Mouse (Mus musculus) neural tube, embryonic 14.5 days (tissue): ENCODE measurements around the gene Spg21. TPM values are rescaled to one million over a fixed set of nuclear protein-coding genes. Genes with fewer than 3 reads are reported as not detected.

Experiments used
- ATAC-seq: fragments of 200-750 bp; cut with Nextera tagmentation; 2 replicates; pipeline ENCODE4 v1.8.0; 2017; ENCODE audit warnings: low read depth, mild to moderate bottlenecking, moderate TSS enrichment, moderate library complexity
- H3K27ac ChIP-seq: fragments of 300-500 bp; sonication (generic); 2 replicates; pipeline ENCODE4 v1.5.1; 2014; ENCODE audit warnings: low read depth, mild to moderate bottlenecking, control low read depth, low read length, moderate library complexity, mixed read lengths
- H3K27me3 ChIP-seq: fragments of 300-500 bp; sonication (generic); 2 replicates; pipeline ENCODE4 v1.6.1; 2014; ENCODE audit warnings: low read length; ENCODE audit not compliant: control insufficient read depth, insufficient read depth
- H3K36me3 ChIP-seq: fragments of 300-500 bp; sonication (generic); 2 replicates; pipeline ENCODE4 v1.6.1; 2014; ENCODE audit warnings: low read length, mixed read lengths; ENCODE audit not compliant: control insufficient read depth, insufficient read depth
- H3K4me1 ChIP-seq: fragments of 300-500 bp; sonication (generic); 2 replicates; pipeline ENCODE4 v1.6.1; 2014; ENCODE audit warnings: low read length; ENCODE audit not compliant: control insufficient read depth, insufficient read depth
- H3K4me2 ChIP-seq: fragments of 300-500 bp; sonication (generic); 2 replicates; pipeline ENCODE4 v1.6.1; 2014; ENCODE audit warnings: mild to moderate bottlenecking, low read depth, low read length, control low read depth
- H3K4me3 ChIP-seq: fragments of 300-500 bp; sonication (generic); 2 replicates; pipeline ENCODE4 v1.5.1; 2014; ENCODE audit warnings: low read depth, low read length, control low read depth, mixed read lengths
- H3K9ac ChIP-seq: fragments of 300-500 bp; sonication (generic); replicated peaks from 2 replicates; pipeline ENCODE4 v1.6.1; 2014; ENCODE audit warnings: low read depth, mild to moderate bottlenecking, control low read depth, low read length, mixed read lengths
- H3K9me3 ChIP-seq: fragments of 300-500 bp; sonication (generic); 2 replicates; pipeline ENCODE4 v1.6.1; 2016; ENCODE audit warnings: low read length; ENCODE audit not compliant: control insufficient read depth
- WGBS: fragments of 180-500 bp; shearing (Covaris S2); extraction: QIAGEN DNeasy Blood & Tissue Kit; methylation state at CpG from one replicate; pipeline ENCODE4 v1.1.7; 2014; 5-methylcytosine and 5-hydroxymethylcytosine counted together
- polyA plus RNA-seq: library from polyadenylated mRNA; unstranded; fragments of >200 nt; fragmentation: Nextera tagmentation; extraction: Ambion mirVana; gene quantifications from 2 replicates; pipeline ENCODE4 v1.2.1, GENCODE M21; 2014

Spg21 gene
- 122 and 131 TPM in 2 replicates for polyA plus RNA-seq

GRCm38 (mm10) chr9:65460732-65461442, at the start of gene Spg21:
TSS of gene Spg21 (plus strand) at chr9:65460947.
- Histone ChIP-seq H3K9ac (peak within 1 kb of the TSS; percentile 70), H3K4me2 (peak within 1 kb of the TSS; percentile 59), H3K4me3 (peak within 1 kb of the TSS; percentile 63), H3K27ac (peak within 1 kb of the TSS; percentile 74), H3K27me3 (no peaks in the 10 kb centered on the region), H3K9me3 (no peaks in the 10 kb centered on the region), H3K4me1 (peaks cover 11% of the 10 kb centered on the region), H3K36me3 (peaks cover 3% of the 10 kb centered on the region; the same call in 1 of the 2 replicates)
- ATAC-seq = peak; percentile 97
- under 1% methylated on average over 49 of the region's 53 CpGs for WGBS

- H3K4me1 ChIP-seq = no peaks in the 10 kb centered on the region
- no peak overlapping the region for H3K4me3 ChIP-seq
- no peaks in the 10 kb centered on the region for H3K36me3 ChIP-seq
- H3K9me3 ChIP-seq = no peaks in the 10 kb centered on the region
- no peak overlapping the region for H3K4me2 ChIP-seq
- no peaks in the 10 kb centered on the region for H3K27me3 ChIP-seq
- no peak overlapping the region for H3K27ac ChIP-seq
- no peak overlapping the region for H3K9ac ChIP-seq
- 81% methylated on average over 3 of the region's 3 CpGs for WGBS
- ATAC-seq = no peak
Measured at GRCm38 (mm10) chr9:65411326-65411725, 49.4 kb upstream of the Spg21 start.

GRCm38 (mm10) chr9:65417738-65418137, 43.0 kb upstream of the Spg21 start:
- Histone ChIP-seq H3K36me3 (no peaks in the 10 kb centered on the region), H3K27me3 (no peaks in the 10 kb centered on the region), H3K4me3 (no peak overlapping the region), H3K27ac (no peak overlapping the region), H3K9ac (no peak overlapping the region), H3K9me3 (no peaks in the 10 kb centered on the region), H3K4me2 (no peak overlapping the region), H3K4me1 (no peaks in the 10 kb centered on the region)
- no peak for ATAC-seq
- WGBS = 34% methylated on average over 3 of the region's 3 CpGs

GRCm38 (mm10) chr9:65419633-65420032, 41.1 kb upstream of the Spg21 start:
- Histone ChIP-seq H3K4me2 (no peak overlapping the region), H3K4me1 (no peaks in the 10 kb centered on the region), H3K4me3 (no peak overlapping the region), H3K9me3 (no peaks in the 10 kb centered on the region), H3K27me3 (no peaks in the 10 kb centered on the region), H3K27ac (no peak overlapping the region), H3K9ac (no peak overlapping the region), H3K36me3 (no peaks in the 10 kb centered on the region)
- no peak for ATAC-seq
- WGBS = 84% methylated on average over 3 of the region's 3 CpGs

- WGBS = 81% methylated on average over 11 of the region's 11 CpGs
- no peaks in the 10 kb centered on the region for H3K9me3 ChIP-seq
- no peaks in the 10 kb centered on the region for H3K4me1 ChIP-seq
- H3K4me2 ChIP-seq = no peak within 1 kb of the TSS
- H3K27me3 ChIP-seq = no peaks in the 10 kb centered on the region
- no peak within 1 kb of the TSS for H3K27ac ChIP-seq
- no peaks in the 10 kb centered on the region for H3K36me3 ChIP-seq
- H3K4me3 ChIP-seq = no peak within 1 kb of the TSS
- ATAC-seq = no peak
- 0 out of 2 replicates have a peak within 1 kb of the TSS, but pooled peaks have one; percentile 8 for H3K9ac ChIP-seq
Measured at GRCm38 (mm10) chr9:65422760-65423501, 37.8 kb upstream of the Spg21 start, which contains the start of gene Slc51b. TSS of gene Slc51b (minus strand) at chr9:65422955.

GRCm38 (mm10) chr9:65424393-65424792, 36.4 kb upstream of the Spg21 start:
- no peaks in the 10 kb centered on the region for H3K27me3 ChIP-seq
- H3K4me2 ChIP-seq = no peak overlapping the region
- H3K36me3 ChIP-seq = no peaks in the 10 kb centered on the region
- no peaks in the 10 kb centered on the region for H3K9me3 ChIP-seq
- H3K27ac ChIP-seq = no peak overlapping the region
- H3K4me1 ChIP-seq = no peaks in the 10 kb centered on the region
- no peak overlapping the region for H3K4me3 ChIP-seq
- 43% methylated on average over 3 of the region's 3 CpGs for WGBS
- no peak for ATAC-seq
- no peak overlapping the region for H3K9ac ChIP-seq

- no peaks in the 10 kb centered on the region for H3K4me1 ChIP-seq
- H3K9ac ChIP-seq = no peak overlapping the region
- no peak overlapping the region for H3K4me2 ChIP-seq
- H3K4me3 ChIP-seq = no peak overlapping the region
- H3K36me3 ChIP-seq = no peaks in the 10 kb centered on the region
- ATAC-seq = no peak
- no peaks in the 10 kb centered on the region for H3K27me3 ChIP-seq
- no peaks in the 10 kb centered on the region for H3K9me3 ChIP-seq
- 86% methylated on average over 2 of the region's 2 CpGs for WGBS
- no peak overlapping the region for H3K27ac ChIP-seq
Measured at GRCm38 (mm10) chr9:65427511-65427910, 33.2 kb upstream of the Spg21 start.

- Histone ChIP-seq H3K27me3 (no peaks in the 10 kb centered on the region), H3K9ac (no peak overlapping the region), H3K4me3 (no peak overlapping the region), H3K9me3 (no peaks in the 10 kb centered on the region), H3K27ac (no peak overlapping the region), H3K36me3 (no peaks in the 10 kb centered on the region), H3K4me2 (no peak overlapping the region), H3K4me1 (no peaks in the 10 kb centered on the region)
- WGBS = 85% methylated on average over 5 of the region's 5 CpGs
- ATAC-seq = no peak
Measured at GRCm38 (mm10) chr9:65428003-65428402, 32.7 kb upstream of the Spg21 start.

GRCm38 (mm10) chr9:65430401-65430800, 30.3 kb upstream of the Spg21 start:
- H3K4me1 ChIP-seq = no peaks in the 10 kb centered on the region
- H3K27me3 ChIP-seq = no peaks in the 10 kb centered on the region
- no peak overlapping the region for H3K27ac ChIP-seq
- no peak overlapping the region for H3K4me2 ChIP-seq
- H3K9ac ChIP-seq = no peak overlapping the region
- no peaks in the 10 kb centered on the region for H3K9me3 ChIP-seq
- H3K4me3 ChIP-seq = no peak overlapping the region
- no peaks in the 10 kb centered on the region for H3K36me3 ChIP-seq
- no peak for ATAC-seq
